9 mouse cellular contexts compared by ENCODE assay signal in the genomic region with DNA sequence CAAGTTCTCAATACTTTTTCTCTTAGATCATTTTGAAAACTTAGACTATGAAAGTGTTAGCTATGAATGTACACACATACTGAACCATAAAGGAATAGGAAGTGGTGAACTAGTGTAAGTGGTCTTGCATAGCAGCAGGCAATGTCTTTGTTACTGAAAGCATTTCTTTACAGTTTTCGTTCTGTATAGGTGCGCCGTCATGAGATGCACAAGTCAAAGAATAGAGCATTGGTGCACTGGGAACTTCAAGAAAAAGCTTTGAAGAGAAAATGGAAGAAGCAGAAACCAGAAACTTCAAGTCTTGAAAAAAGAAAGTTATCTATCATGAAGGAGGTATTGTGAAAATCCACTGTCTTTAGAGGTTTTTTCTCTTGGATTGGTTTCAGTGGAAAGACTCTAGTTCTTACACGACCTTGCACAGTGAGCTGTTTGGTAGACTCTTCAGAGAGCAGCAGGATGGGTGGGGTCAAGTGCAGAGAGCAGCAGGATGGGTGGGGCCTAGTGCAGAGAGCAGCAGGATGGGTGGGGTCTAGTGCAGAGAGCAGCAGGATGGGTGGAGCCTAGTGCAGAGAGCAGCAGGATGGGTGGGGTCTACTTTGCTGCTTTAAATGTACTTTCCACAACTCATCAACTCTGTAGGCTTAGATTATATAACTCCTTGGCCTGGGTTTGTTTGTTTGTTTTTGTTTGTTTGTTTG. TPM values are rescaled to one million over a fixed set of nuclear protein-coding genes. Genes with fewer than 3 reads are reported as not detected.
DNase-seq lines count a peak whose midpoint lies in the region; ATAC-seq and TF ChIP-seq lines count a peak whose summit lies in the region.
"Had no signal": no experiment of that assay in that cellular context is flagged by ENCODE, and none has a peak within 500 bp of the region (broad histone marks: within the 10 kb centered on the region; RNA-seq: fewer than 3 reads in every experiment).

No protein-coding gene starts in this region.

- ATAC-seq in neural tube, embryonic 11.5 days (ENCODE audit: insufficient read depth, low FRiP score, low TSS enrichment): no peak
- peak; percentile 85 for ATAC-seq in kidney, embryonic 15.5 days (replicated peaks; ENCODE audit: low FRiP score)
- peak; percentile 94 for ATAC-seq in monocyte, adult 5-6 weeks (replicated peaks; ENCODE audit: insufficient number of reproducible peaks, low FRiP score, low TSS enrichment, poor library complexity, severe bottlenecking)

- TF ChIP-seq CTCF in layer of hippocampus, adult 2 months (conservative IDR thresholded peaks at IDR 0.05): no peak

- H3K9ac ChIP-seq in neural tube, embryonic 11.5 days (ENCODE audit: low read length): no peak overlapping the region
- H3K9ac ChIP-seq in kidney, embryonic 15.5 days: no peak overlapping the region

- no peak overlapping the region for H3K27ac ChIP-seq in neural tube, embryonic 11.5 days (ENCODE audit: low read depth, low read length)
- H3K27ac ChIP-seq in kidney, embryonic 15.5 days: no peak overlapping the region
- H3K27ac ChIP-seq in layer of hippocampus, adult 2 months: no peak overlapping the region

- DNase-seq in neural tube, embryonic 11.5 days (ENCODE audit: low spot score): peak; percentile 19
- no peak for DNase-seq in neural tube, embryonic 10.5 days (ENCODE audit: extremely low spot score, low spot score)
- peak; percentile 99 for DNase-seq in heart, adult 11 months
- DNase-seq in left cerebral cortex, postnatal 25 days (ENCODE audit: low spot score in 2 of 2): no peak
- DNase-seq in layer of hippocampus, adult 2 months (ENCODE audit: low spot score in 2 of 2): no peak
- no peak for DNase-seq in testis, postnatal 14 days (ENCODE audit: low spot score)

- H3K36me3 ChIP-seq in neural tube, embryonic 11.5 days (ENCODE audit: control insufficient read depth, insufficient read depth, low read length): no peaks in the 10 kb centered on the region
- peaks cover 25% of the 10 kb centered on the region for H3K36me3 ChIP-seq in kidney, embryonic 15.5 days

- no peak overlapping the region for H3K4me2 ChIP-seq in neural tube, embryonic 11.5 days (ENCODE audit: low read depth)
- H3K4me2 ChIP-seq in kidney, embryonic 15.5 days: no peak overlapping the region

- no peaks in the 10 kb centered on the region for H3K27me3 ChIP-seq in neural tube, embryonic 11.5 days (ENCODE audit: control insufficient read depth, insufficient read depth, low read length)
- no peaks in the 10 kb centered on the region for H3K27me3 ChIP-seq in kidney, embryonic 15.5 days

- no peaks in the 10 kb centered on the region for H3K4me1 ChIP-seq in neural tube, embryonic 11.5 days (ENCODE audit: control insufficient read depth, insufficient read depth, low read length)
- H3K4me1 ChIP-seq in kidney, embryonic 15.5 days: no peaks in the 10 kb centered on the region

- 80% methylated on average over 4 of the region's 4 CpGs for WGBS in neural tube, embryonic 11.5 days
- 76% methylated on average over 4 of the region's 4 CpGs for WGBS in kidney, embryonic 15.5 days

- intact Hi-C loops in left cerebral cortex, postnatal 25 days (cut with DNase I): no loop called here

- no peaks in the 10 kb centered on the region for H3K9me3 ChIP-seq in neural tube, embryonic 11.5 days (ENCODE audit: control insufficient read depth, low read length)
- no peaks in the 10 kb centered on the region for H3K9me3 ChIP-seq in kidney, embryonic 15.5 days (replicated peaks)

- H3K4me3 ChIP-seq in neural tube, embryonic 11.5 days (ENCODE audit: low read depth, low read length): no peak overlapping the region
- H3K4me3 ChIP-seq in kidney, embryonic 15.5 days (replicated peaks): no peak overlapping the region
- H3K4me3 ChIP-seq in layer of hippocampus, adult 2 months: no peak overlapping the region
- H3K4me3 ChIP-seq: myocyte had no signal

RNA-seq across cellular contexts. Expression of gene Spice1, which starts 10.8 kb away (rescaled TPM):
- polyA plus RNA-seq in neural tube, embryonic 11.5 days (2014; fragmentation: Nextera tagmentation; extraction: Ambion mirVana): 29.9 and 33.0 TPM in 2 replicates
- polyA plus RNA-seq in kidney, embryonic 15.5 days (2015; fragmentation: Nextera tagmentation; extraction: Ambion mirVana): 28.1 and 31.2 TPM in 2 replicates
- total RNA-seq in monocyte, adult 5-6 weeks (2017): 11.7 to 50.5 TPM (median 19.1 TPM) in 3 replicates
- 10 to 100 TPM; 18.2 to 18.4 TPM for total RNA-seq in left cerebral cortex, postnatal 25 days (2021)
- total RNA-seq in layer of hippocampus, adult 2 months (2021): 10 to 100 TPM; 20.6 to 23.3 TPM

RNA-seq across cellular contexts. Expression of gene Sidt1, which starts 24.7 kb away (rescaled TPM):
- 0.18 and 0.32 TPM in 2 replicates for polyA plus RNA-seq in neural tube, embryonic 11.5 days (2014; fragmentation: Nextera tagmentation; extraction: Ambion mirVana)
- 0.80 and 0.99 TPM in 2 replicates for polyA plus RNA-seq in kidney, embryonic 15.5 days (2015; fragmentation: Nextera tagmentation; extraction: Ambion mirVana)
- total RNA-seq in monocyte, adult 5-6 weeks (2017): 4.0 to 16.8 TPM (median 10.8 TPM) in 3 replicates
- 10 to 100 TPM; 53.0 to 62.6 TPM for total RNA-seq in left cerebral cortex, postnatal 25 days (2021)
- total RNA-seq in layer of hippocampus, adult 2 months (2021): 10 to 100 TPM; 43.5 to 45.0 TPM
- polyA plus RNA-seq: myocyte had no signal

RNA-seq across cellular contexts. Expression of gene Cfap44, which starts 36.9 kb away (rescaled TPM):
- 0.44 and 0.95 TPM in 2 replicates for polyA plus RNA-seq in neural tube, embryonic 11.5 days (2014; fragmentation: Nextera tagmentation; extraction: Ambion mirVana)
- 0.32 and 0.40 TPM in 2 replicates for polyA plus RNA-seq in kidney, embryonic 15.5 days (2015; fragmentation: Nextera tagmentation; extraction: Ambion mirVana)
- 0.67 TPM in 1 of 3 replicates, not detected in the others for total RNA-seq in monocyte, adult 5-6 weeks (2017)
- total RNA-seq in left cerebral cortex, postnatal 25 days (2021): 1 to 10 TPM; 2.4 to 4.0 TPM
- total RNA-seq in layer of hippocampus, adult 2 months (2021): 10 to 100 TPM; 12.8 to 14.8 TPM
- polyA plus RNA-seq: myocyte had no signal

Comparison
In these comparisons a context has a peak if more than half of its experiments do, and no peak if none do; other contexts are left out.
1. DNase-seq: peak in neural tube, embryonic 11.5 days (single experiment) and heart, adult 11 months (single experiment); none in neural tube, embryonic 10.5 days (single experiment), left cerebral cortex, postnatal 25 days (0 of 2), layer of hippocampus, adult 2 months (0 of 2) and testis, postnatal 14 days (single experiment).